Mouse (Mus musculus) limb, embryonic 14.5 days (tissue): ENCODE results near the gene Muc20. TPM values are rescaled to one million over a fixed set of nuclear protein-coding genes. Genes with fewer than 3 reads are reported as not detected.

Experiments
- ATAC-seq: fragments of 200-750 bp; cut with Nextera tagmentation; 2 replicates; pipeline ENCODE4 v1.8.0; 2017; ENCODE audit warnings: low read depth, moderate number of reproducible peaks, moderate TSS enrichment; ENCODE audit not compliant: low FRiP score
- DNase-seq: peaks from one replicate; pipeline ENCODE4 v3.0.0-alpha.2; 2015; ENCODE audit warnings: low spot score
- H3K27ac ChIP-seq: fragments of 300-500 bp; sonication (generic); replicated peaks from 2 replicates; pipeline ENCODE4 v1.5.1; 2014; ENCODE audit warnings: low read depth, mild to moderate bottlenecking, low read length, moderate library complexity, mixed read lengths
- H3K27me3 ChIP-seq: fragments of 300-500 bp; sonication (generic); 2 replicates; pipeline ENCODE4 v1.6.1; 2014; ENCODE audit warnings: low read length, mixed read lengths; ENCODE audit not compliant: control insufficient read depth, insufficient read depth
- H3K36me3 ChIP-seq: fragments of 300-500 bp; sonication (generic); 2 replicates; pipeline ENCODE4 v1.6.1; 2014; ENCODE audit warnings: mild to moderate bottlenecking, low read length, moderate library complexity, mixed read lengths; ENCODE audit not compliant: control insufficient read depth, insufficient read depth
- H3K4me1 ChIP-seq: fragments of 300-500 bp; sonication (generic); 2 replicates; pipeline ENCODE4 v1.6.1; 2014; ENCODE audit warnings: antibody characterized with exemption, low read length, mixed read lengths; ENCODE audit not compliant: control insufficient read depth, insufficient read depth
- H3K4me2 ChIP-seq: fragments of 300-500 bp; sonication (generic); replicated peaks from 2 replicates; pipeline ENCODE4 v1.6.1; 2014; ENCODE audit warnings: low read depth, mild to moderate bottlenecking, low read length, moderate library complexity; ENCODE audit not compliant: severe bottlenecking
- H3K4me3 ChIP-seq: fragments of 300-500 bp; sonication (generic); replicated peaks from 2 replicates; pipeline ENCODE4 v1.5.1; 2014; ENCODE audit warnings: low read length
- H3K9ac ChIP-seq: fragments of 300-500 bp; sonication (generic); 2 replicates; pipeline ENCODE4 v1.6.1; 2014; ENCODE audit warnings: mild to moderate bottlenecking, low read depth, low read length, moderate library complexity; ENCODE audit not compliant: severe bottlenecking
- H3K9me3 ChIP-seq: fragments of 300-500 bp; sonication (generic); 2 replicates; pipeline ENCODE4 v1.6.1; 2016; ENCODE audit warnings: low read length; ENCODE audit not compliant: control insufficient read depth
- POLR2A ChIP-seq: fragments of 200-500 bp; IDR thresholded peaks from 2 replicates; pipeline ENCODE4 v1.8.0; 2012; ENCODE audit warnings: inconsistent platforms, mild to moderate bottlenecking, moderate library complexity, borderline replicate concordance; ENCODE audit not compliant: insufficient read depth, insufficient read length; ENCODE audit errors: extremely low read depth
- WGBS: fragments of 180-500 bp; shearing (Covaris S2); extraction: QIAGEN DNeasy Blood & Tissue Kit; methylation state at CpG from one replicate; pipeline ENCODE4 v1.1.7; 2014; 5-methylcytosine and 5-hydroxymethylcytosine counted together
- polyA plus RNA-seq, 2 experiments: library from polyadenylated mRNA; depleted of rRNA in 1 of 2; stranded (reverse) in 1 of 2; unstranded in 1 of 2; fragments of >200 nt; fragmentation: Nextera tagmentation in 1 of 2; extraction: Ambion mirVana in 1 of 2; gene quantifications; 2 replicates each; pipeline versions ENCODE4 v1.2.1 to v1.2.3; 2012 to 2014

The Muc20 gene
- polyA plus RNA-seq, 2 experiments, result 0.11 to 0.12 TPM

DNA sequence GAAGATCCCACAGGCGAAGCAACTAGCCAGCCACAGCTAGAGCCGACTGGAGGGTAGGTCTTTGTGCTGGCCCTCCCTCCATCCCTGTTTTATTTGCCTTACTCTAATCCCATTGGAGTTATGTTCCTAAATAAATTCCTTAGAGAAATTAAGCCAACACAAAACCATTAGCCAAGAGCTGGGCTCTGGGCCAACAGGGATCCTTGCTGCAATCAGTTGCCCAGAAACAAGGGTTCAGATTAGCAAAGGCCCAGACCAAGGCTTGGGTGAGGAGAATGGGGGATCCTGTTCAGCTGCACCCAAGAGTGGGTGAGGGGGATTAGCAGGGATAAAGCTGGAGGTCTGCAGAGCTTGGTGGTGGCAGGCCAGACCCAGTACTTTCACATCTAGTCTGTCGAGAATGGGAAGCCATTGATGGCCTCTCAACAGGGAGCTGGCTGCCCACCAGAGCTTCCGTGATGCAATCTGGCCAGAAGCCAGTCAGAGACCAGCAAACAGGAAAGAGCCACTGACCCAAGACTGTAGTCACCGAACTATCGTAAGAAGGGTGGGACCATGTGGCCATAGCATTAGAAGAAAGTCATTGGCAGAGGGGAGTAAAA lies 6.1 kb upstream of the Muc20 start:
- 26% methylated on average over 6 of the region's 6 CpGs for WGBS
- H3K4me2 ChIP-seq, result no peak overlapping the region
- no peak overlapping the region for H3K9ac ChIP-seq
- H3K9me3 ChIP-seq, result no peaks in the 10 kb centered on the region
- 0 out of 2 replicates have a peak overlapping the region, but pooled peaks have one; percentile 19 for H3K27ac ChIP-seq
- TF ChIP-seq POLR2A, result no peak
- H3K4me1 ChIP-seq, result peaks cover 7% of the 10 kb centered on the region; the same call in 1 of the 2 replicates
- H3K36me3 ChIP-seq, result no peaks in the 10 kb centered on the region
- H3K4me3 ChIP-seq, result no peak overlapping the region
- H3K27me3 ChIP-seq, result no peaks in the 10 kb centered on the region
- ATAC-seq, result peak; percentile 56
- DNase-seq, result peak; percentile 69

DNA sequence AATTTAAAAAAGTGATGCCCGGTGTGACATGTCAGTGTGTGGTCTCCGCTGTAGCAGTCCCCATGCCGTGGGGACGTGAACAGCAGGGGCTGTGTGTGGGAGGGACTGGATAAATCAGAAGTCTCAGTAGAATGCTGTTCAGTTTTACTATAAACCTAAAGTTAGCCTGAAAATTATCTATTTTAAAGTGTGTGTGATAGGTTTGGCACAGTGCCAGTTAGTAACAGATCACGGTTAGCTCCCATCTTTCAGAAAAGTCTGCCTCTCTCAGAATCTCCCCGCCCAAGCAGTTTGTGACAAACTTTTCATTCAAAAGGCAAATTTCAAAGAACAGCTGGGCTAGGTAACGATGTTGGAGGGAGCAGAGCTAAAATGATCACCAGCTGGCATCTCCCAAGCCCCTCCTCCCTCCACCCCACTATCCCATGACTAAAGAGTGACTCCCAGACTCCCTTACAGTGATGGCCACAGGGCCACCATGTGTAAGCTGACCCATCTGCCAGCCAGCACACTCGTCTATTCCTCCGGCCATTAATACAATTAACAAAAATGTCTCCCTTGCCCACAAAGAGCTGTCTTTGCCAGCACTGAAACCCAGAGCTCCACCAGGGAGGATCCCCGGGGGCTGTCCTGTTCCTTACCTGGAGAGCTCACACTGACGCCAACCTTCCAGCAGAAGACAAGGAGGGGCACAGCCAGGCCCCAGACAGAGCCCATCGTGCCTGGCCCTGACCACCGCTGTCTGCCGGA lies 384 bp downstream of the Muc20 start:
- Histone ChIP-seq H3K4me2 (no peak overlapping the region), H3K9ac (no peak overlapping the region), H3K4me3 (no peak overlapping the region), H3K4me1 (no peaks in the 10 kb centered on the region; the same call in 1 of the 2 replicates), H3K27ac (no peak overlapping the region), H3K36me3 (no peaks in the 10 kb centered on the region), H3K9me3 (no peaks in the 10 kb centered on the region), H3K27me3 (no peaks in the 10 kb centered on the region)
- DNase-seq (no peak), ATAC-seq (no peak)
- no peak for TF ChIP-seq POLR2A
- WGBS, result 59% methylated on average over 14 of the region's 14 CpGs

DNA sequence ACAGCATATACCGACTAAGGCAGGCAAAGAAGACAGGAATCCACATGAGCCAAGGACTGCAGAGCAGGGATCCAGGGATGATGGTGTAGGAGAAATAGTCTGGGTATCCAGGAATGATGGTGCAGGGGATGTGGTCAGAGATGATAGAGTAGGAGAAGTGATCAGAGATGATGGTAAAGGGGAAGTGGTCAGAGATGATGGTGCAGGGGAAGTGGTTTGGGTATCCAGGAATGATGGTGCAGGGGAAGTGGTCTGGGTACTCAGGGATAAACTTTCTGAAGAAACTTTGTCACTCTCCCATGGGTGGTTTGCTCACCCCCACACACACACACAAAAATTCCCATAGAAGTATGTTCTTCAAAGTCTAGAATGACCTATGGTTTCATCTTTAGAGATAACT lies 2.1 kb downstream of the Muc20 start:
- no peak for DNase-seq
- Histone ChIP-seq H3K27ac (no peak overlapping the region), H3K36me3 (no peaks in the 10 kb centered on the region), H3K9me3 (no peaks in the 10 kb centered on the region), H3K4me2 (no peak overlapping the region), H3K9ac (no peak overlapping the region), H3K4me3 (no peak overlapping the region), H3K4me1 (no peaks in the 10 kb centered on the region; the same call in 1 of the 2 replicates), H3K27me3 (no peaks in the 10 kb centered on the region)
- 81% methylated on average over 1 of the region's 1 CpGs for WGBS
- ATAC-seq, result no peak
- no peak for TF ChIP-seq POLR2A

DNA sequence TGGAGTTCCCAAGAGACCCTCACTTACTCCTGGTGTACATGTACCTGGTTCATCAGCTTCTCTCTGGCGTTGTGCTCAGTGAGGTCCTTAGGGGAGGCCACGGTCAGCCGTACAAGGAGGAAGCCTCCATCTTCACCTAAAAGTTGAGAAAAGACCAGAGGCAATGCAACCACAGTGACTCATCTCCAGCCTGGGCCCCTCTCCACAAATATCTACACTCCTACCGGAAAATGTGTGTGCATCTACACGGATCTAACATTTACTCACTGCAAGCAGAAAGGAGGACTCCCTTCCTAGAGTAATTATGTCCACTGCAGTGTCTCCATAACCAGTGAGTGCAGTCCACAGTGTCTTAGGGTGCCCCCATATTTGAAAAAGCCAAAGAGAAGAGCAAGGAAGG lies 7.2 kb downstream of the Muc20 start:
- no peak for TF ChIP-seq POLR2A
- Histone ChIP-seq H3K27me3 (no peaks in the 10 kb centered on the region), H3K36me3 (no peaks in the 10 kb centered on the region), H3K4me1 (no peaks in the 10 kb centered on the region), H3K4me3 (no peak overlapping the region), H3K9ac (no peak overlapping the region), H3K9me3 (no peaks in the 10 kb centered on the region), H3K4me2 (no peak overlapping the region), H3K27ac (no peak overlapping the region)
- WGBS, result 84% methylated on average over 5 of the region's 5 CpGs
- no peak for DNase-seq
- ATAC-seq, result no peak

DNA sequence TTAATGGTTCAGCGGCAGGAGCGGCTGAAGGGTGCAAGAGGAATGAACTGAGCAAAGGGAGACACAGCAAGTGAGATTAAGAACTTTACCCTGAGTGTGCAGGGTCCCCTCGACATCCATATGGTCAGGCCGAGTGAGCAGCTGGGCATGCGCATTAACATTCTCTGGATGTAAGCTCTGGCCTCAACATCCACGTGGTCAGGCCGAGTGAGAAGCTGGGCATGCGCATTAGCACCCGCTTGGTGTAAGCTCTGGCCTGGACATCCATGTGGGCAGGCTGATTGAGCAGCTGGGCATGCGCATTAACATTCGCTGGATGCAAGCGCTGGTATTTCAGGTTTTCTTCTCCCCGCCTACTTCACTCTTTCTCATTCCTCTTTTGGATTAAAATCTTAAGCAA lies 12.4 kb downstream of the Muc20 start:
- ATAC-seq, result no peak
- Histone ChIP-seq H3K9me3 (no peaks in the 10 kb centered on the region), H3K4me2 (no peak overlapping the region), H3K27me3 (no peaks in the 10 kb centered on the region), H3K27ac (no peak overlapping the region), H3K4me1 (no peaks in the 10 kb centered on the region), H3K36me3 (no peaks in the 10 kb centered on the region), H3K9ac (no peak overlapping the region), H3K4me3 (no peak overlapping the region)
- no peak for TF ChIP-seq POLR2A
- WGBS, result 83% methylated on average over 13 of the region's 13 CpGs
- DNase-seq, result no peak
